Mouse (Mus musculus) erythroblast, embryonic 14.5 days (primary cell): ENCODE results near the gene Pithd1.

ENCODE experiments used
- GATA1 ChIP-seq: IDR thresholded peaks from 2 replicates; pipeline ENCODE4 v1.6.1; 2012; ENCODE audit warnings: low read length, inconsistent platforms, mixed read lengths
- TAL1 ChIP-seq: IDR thresholded peaks from 3 replicates; pipeline ENCODE4 v1.6.1; 2012; ENCODE audit warnings: low read length, inconsistent platforms, mixed read lengths

GRCm38 (mm10) chr4:136035078-136035477, 48.0 kb upstream of the Pithd1 start:
- TF ChIP-seq GATA1 (no peak), TAL1 (no peak)
